Mouse (Mus musculus) lung, embryonic 15.5 days (tissue): ENCODE measurements around the gene Eps8. TPM values are rescaled to one million over a fixed set of nuclear protein-coding genes. Genes with fewer than 3 reads are reported as not detected.

ENCODE experiments used
- ATAC-seq: fragments of 200-750 bp; cut with Nextera tagmentation; 2 replicates; pipeline ENCODE4 v1.8.0; 2017; ENCODE audit warnings: moderate number of reproducible peaks, borderline replicate concordance; ENCODE audit not compliant: low FRiP score, low TSS enrichment; ENCODE audit errors: extremely low read depth
- H3K27ac ChIP-seq: fragments of 300-500 bp; sonication (generic); 2 replicates; pipeline ENCODE4 v1.5.1; 2015; ENCODE audit warnings: moderate library complexity, mild to moderate bottlenecking, inconsistent platforms
- H3K27me3 ChIP-seq: fragments of 300-500 bp; sonication (generic); 2 replicates; pipeline ENCODE4 v1.6.1; 2015; ENCODE audit warnings: inconsistent platforms
- H3K36me3 ChIP-seq: fragments of 300-500 bp; sonication (generic); 2 replicates; pipeline ENCODE4 v1.6.1; 2015; ENCODE audit warnings: inconsistent platforms
- H3K4me1 ChIP-seq: fragments of 300-500 bp; sonication (generic); 2 replicates; pipeline ENCODE4 v1.6.1; 2015; ENCODE audit warnings: inconsistent platforms
- H3K4me2 ChIP-seq: fragments of 300-500 bp; sonication (generic); 2 replicates; pipeline ENCODE4 v1.6.1; 2015; ENCODE audit warnings: inconsistent platforms, mild to moderate bottlenecking, moderate library complexity
- H3K4me3 ChIP-seq: fragments of 300-500 bp; sonication (generic); 2 replicates; pipeline ENCODE4 v1.5.1; 2015; ENCODE audit warnings: mild to moderate bottlenecking, inconsistent platforms
- H3K9ac ChIP-seq: fragments of 300-500 bp; sonication (generic); 2 replicates; pipeline ENCODE4 v1.6.1; 2015; ENCODE audit warnings: inconsistent platforms
- H3K9me3 ChIP-seq: fragments of 300-500 bp; sonication (generic); 2 replicates; pipeline ENCODE4 v1.6.1; 2016; ENCODE audit warnings: inconsistent platforms
- WGBS: fragments of 180-500 bp; shearing (Covaris S2); methylation state at CpG from one replicate; pipeline ENCODE4 v1.1.7; 2015; 5-methylcytosine and 5-hydroxymethylcytosine counted together
- polyA plus RNA-seq: library from polyadenylated mRNA; unstranded; fragments of >200 nt; fragmentation: Nextera tagmentation; extraction: Ambion mirVana; gene quantifications from 2 replicates; pipeline ENCODE4 v1.2.1, GENCODE M21; 2015

The Eps8 gene
- polyA plus RNA-seq, 1 experiment from 2014 or later: 26.0 TPM

DNA sequence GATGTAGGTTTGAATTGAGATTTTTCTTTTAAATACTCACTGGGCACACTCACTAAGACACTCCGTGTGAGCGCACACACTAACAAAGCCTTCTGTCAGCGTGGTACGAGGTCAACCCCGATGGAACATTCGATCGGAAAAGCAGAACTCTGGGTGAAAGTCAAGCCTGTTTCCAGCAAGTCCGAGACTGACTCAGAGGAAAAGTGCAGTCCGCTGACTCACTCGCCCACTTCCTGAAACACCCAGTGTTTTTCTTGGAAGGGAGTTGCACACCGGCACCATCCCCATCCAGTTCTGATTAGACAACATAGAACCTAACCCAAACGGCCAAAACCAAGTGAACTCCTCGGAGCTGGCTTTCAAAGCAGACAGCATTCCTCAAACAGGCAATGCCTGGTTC is 95.8 kb downstream of the Eps8 start:
- Histone ChIP-seq H3K4me2 (no peak overlapping the region), H3K9me3 (no peaks in the 10 kb centered on the region), H3K27me3 (no peaks in the 10 kb centered on the region), H3K36me3 (no peaks in the 10 kb centered on the region), H3K4me3 (no peak overlapping the region), H3K9ac (no peak overlapping the region), H3K27ac (no peak overlapping the region), H3K4me1 (peaks cover 16% of the 10 kb centered on the region)
- no peak for ATAC-seq
- WGBS: 64% methylated on average over 13 of the region's 13 CpGs

DNA sequence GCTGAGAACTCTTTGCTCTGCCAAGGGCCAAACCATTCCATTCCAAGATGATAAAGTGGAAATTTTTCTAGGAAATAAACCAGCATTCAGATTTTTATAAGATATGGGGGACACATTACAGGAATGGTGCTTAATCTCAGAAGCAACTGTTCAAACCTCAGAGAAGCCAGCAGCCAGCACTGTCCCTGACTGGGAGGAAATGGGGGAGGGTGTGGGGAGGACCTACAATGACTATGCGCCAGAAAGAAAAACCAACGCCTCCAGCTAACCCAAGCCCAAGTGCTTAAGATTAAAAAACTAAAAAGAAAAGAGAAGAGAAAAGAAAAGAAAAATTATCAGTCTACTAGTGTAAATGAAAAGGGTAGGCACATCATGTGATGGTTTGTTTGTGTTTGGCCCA is 97.0 kb downstream of the Eps8 start:
- no peak overlapping the region for H3K4me3 ChIP-seq
- WGBS: 45% methylated on average over 2 of the region's 2 CpGs
- no peaks in the 10 kb centered on the region for H3K27me3 ChIP-seq
- no peaks in the 10 kb centered on the region for H3K36me3 ChIP-seq
- H3K4me1 ChIP-seq: peaks cover 16% of the 10 kb centered on the region
- H3K4me2 ChIP-seq: no peak overlapping the region
- H3K9me3 ChIP-seq: no peaks in the 10 kb centered on the region
- no peak overlapping the region for H3K27ac ChIP-seq
- H3K9ac ChIP-seq: no peak overlapping the region
- no peak for ATAC-seq

DNA sequence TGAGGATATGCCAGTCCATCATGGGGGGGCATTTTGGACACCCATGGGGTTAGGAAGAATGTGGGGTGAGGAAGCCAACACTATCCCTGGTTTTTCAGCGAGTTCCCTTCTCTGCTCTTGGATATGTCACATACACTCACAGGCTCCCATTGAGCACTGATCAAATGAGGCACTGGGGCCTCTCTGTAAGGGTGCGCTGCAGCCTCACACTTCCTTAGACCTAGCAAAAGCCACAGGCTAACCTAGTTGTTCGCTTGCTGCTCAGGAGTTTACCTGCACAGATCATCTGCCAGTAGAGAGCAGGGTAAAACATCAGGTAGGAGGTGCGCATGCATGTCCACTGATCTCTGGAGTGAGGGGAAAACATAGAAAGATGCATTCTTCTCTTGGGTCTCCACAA is 97.5 kb downstream of the Eps8 start:
- H3K36me3 ChIP-seq: no peaks in the 10 kb centered on the region
- no peak overlapping the region for H3K9ac ChIP-seq
- no peak overlapping the region for H3K4me2 ChIP-seq
- WGBS: 87% methylated on average over 4 of the region's 4 CpGs
- no peak for ATAC-seq
- peaks cover 16% of the 10 kb centered on the region for H3K4me1 ChIP-seq
- H3K27me3 ChIP-seq: no peaks in the 10 kb centered on the region
- no peak overlapping the region for H3K4me3 ChIP-seq
- no peak overlapping the region for H3K27ac ChIP-seq
- H3K9me3 ChIP-seq: no peaks in the 10 kb centered on the region

DNA sequence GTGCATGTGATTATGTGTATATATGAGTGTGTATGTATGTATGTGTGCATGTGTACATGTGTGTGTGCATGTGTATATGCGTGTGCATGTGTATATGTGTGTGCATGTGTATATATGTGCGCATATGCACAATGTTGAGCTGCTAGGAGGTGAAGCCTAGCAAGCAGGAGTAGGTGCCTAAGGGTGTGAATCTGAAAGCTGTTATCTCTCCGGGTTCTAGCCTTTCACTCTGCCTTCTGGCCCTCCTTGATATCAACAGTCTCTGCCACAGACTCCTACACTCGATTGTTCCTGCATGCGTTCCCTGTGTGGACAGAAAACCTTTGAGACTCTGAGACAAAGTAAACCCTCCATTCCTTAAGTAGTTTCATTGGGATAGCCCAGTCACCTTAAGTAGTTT is 98.0 kb downstream of the Eps8 start:
- no peak for ATAC-seq
- H3K27me3 ChIP-seq: no peaks in the 10 kb centered on the region
- H3K9me3 ChIP-seq: no peaks in the 10 kb centered on the region
- H3K4me3 ChIP-seq: no peak overlapping the region
- H3K27ac ChIP-seq: no peak overlapping the region
- 83% methylated on average over 5 of the region's 5 CpGs for WGBS
- H3K9ac ChIP-seq: no peak overlapping the region
- no peaks in the 10 kb centered on the region for H3K36me3 ChIP-seq
- no peak overlapping the region for H3K4me2 ChIP-seq
- H3K4me1 ChIP-seq: peaks cover 16% of the 10 kb centered on the region

DNA sequence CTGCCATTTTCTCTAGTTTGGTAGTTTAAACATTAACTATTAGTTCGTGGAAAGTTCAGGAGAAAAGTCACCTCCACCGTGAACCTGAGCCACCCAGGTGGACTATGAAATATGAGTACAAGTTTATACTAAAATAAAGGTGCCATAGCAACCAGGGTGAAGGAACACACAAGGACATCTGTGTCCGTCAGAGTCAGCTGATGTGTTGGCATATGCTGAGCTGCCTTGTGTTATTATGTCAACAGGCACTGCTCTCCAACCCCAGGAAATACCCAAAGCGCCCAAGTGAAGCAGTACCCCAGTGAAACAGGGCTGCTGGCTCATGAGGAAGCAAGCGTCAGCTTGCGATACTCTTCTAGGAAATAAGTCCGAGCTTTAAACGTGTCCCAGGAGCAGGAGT is 104.5 kb downstream of the Eps8 start:
- H3K27ac ChIP-seq: no peak overlapping the region
- 44% methylated on average over 8 of the region's 8 CpGs for WGBS
- no peaks in the 10 kb centered on the region for H3K36me3 ChIP-seq

DNA sequence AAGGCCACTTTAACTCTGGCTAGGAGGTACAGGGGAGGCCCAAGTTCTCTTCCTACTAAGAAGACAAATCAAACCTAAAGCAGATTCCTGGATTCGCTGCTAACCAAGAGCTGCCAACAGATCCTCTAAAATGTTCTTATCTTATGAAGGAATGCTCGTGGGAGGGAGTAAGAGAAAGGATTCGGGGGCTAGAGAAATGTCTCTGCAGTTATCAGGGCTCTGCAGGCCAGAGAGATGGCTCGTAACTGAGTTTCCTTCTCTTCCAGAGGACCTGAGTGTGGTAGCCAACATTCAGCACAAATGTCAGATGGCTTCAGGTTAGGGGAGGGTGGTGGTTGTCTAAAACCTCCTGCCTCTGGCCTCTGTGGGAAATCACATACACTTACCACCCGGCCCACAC is 106.1 kb downstream of the Eps8 start:
- Histone ChIP-seq H3K36me3 (no peaks in the 10 kb centered on the region), H3K9ac (no peak overlapping the region), H3K27ac (no peak overlapping the region), H3K4me2 (no peak overlapping the region), H3K4me3 (no peak overlapping the region), H3K4me1 (peaks cover 9% of the 10 kb centered on the region; the same call in 1 of the 2 replicates), H3K9me3 (no peaks in the 10 kb centered on the region), H3K27me3 (no peaks in the 10 kb centered on the region)
- no peak for ATAC-seq
- WGBS: 45% methylated on average over 5 of the region's 5 CpGs

More for the DNA sequence above, 104.5 kb downstream of the Eps8 start:
- no peak for ATAC-seq
- no peak overlapping the region for H3K4me2 ChIP-seq
- no peaks in the 10 kb centered on the region for H3K27me3 ChIP-seq
- H3K9me3 ChIP-seq: no peaks in the 10 kb centered on the region
- no peak overlapping the region for H3K4me3 ChIP-seq
- peaks cover 11% of the 10 kb centered on the region for H3K4me1 ChIP-seq
- H3K9ac ChIP-seq: no peak overlapping the region

DNA sequence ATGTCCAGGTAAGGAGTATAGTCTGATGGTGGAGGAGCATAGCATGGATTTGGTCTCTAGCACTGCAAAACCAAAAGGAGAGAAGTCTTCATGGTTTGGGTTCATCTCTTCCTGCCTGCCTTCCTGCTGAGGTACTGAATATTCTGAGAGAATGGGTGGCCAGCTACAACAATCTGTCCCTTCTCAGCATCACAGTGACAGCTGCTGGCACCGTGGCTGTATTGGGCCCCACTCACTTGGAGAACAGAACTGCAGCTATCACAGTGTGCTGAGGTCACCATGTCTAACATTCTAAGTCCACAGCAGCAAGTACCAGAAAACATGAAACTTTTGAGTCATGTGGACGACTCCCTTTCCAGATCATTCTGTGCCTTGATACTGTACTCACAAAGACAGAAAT is 107.1 kb downstream of the Eps8 start:
- ATAC-seq: no peak
- H3K9me3 ChIP-seq: no peaks in the 10 kb centered on the region
- H3K27ac ChIP-seq: no peak overlapping the region
- H3K4me2 ChIP-seq: no peak overlapping the region
- H3K4me3 ChIP-seq: no peak overlapping the region
- H3K36me3 ChIP-seq: no peaks in the 10 kb centered on the region
- H3K9ac ChIP-seq: no peak overlapping the region
- 49% methylated on average over 2 of the region's 2 CpGs for WGBS
- H3K27me3 ChIP-seq: no peaks in the 10 kb centered on the region
- peaks cover 16% of the 10 kb centered on the region for H3K4me1 ChIP-seq

DNA sequence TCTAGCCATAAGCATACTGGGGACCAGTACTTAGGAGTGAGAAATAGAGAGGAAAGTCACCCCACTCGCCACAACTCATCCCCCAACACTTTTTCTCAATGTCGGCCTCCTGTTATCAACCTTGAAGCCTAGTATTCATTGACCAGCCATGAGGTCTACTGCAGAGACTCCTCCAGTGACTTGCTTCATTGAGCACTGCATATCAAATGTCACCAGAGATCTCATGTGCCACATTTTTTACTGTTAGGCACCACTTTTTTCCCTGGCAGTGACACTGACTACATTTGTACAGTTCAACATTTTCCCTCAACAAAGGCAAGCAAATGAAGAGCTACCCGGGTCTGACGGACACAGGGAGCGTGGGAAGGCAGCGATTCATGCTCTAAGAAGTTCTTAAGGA is 108.6 kb downstream of the Eps8 start:
- WGBS: 84% methylated on average over 6 of the region's 6 CpGs
- no peak overlapping the region for H3K27ac ChIP-seq
- no peak for ATAC-seq
- no peak overlapping the region for H3K4me3 ChIP-seq
- H3K27me3 ChIP-seq: no peaks in the 10 kb centered on the region
- H3K9me3 ChIP-seq: no peaks in the 10 kb centered on the region
- H3K36me3 ChIP-seq: no peaks in the 10 kb centered on the region
- H3K4me2 ChIP-seq: no peak overlapping the region
- H3K9ac ChIP-seq: no peak overlapping the region
- H3K4me1 ChIP-seq: peaks cover 31% of the 10 kb centered on the region

DNA sequence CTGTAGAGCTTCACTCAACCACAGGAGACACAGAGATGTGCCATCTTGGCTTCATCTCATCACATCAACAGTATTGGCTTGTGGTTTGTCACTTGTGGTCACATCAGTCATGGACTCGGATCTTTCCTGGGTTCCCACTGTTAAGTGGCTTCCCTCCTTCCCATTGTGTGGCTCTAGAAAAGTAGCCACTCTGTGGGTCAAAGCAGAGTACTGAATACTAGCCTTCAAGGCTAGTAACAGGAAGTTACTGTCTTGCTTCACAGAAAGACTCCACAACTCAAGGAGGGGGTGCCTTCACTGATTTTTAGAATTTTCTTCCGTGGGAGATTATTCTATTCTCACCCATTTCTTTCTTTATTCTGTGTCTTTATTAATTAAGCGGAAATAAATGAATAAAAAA is 109.3 kb downstream of the Eps8 start:
- H3K27ac ChIP-seq: no peak overlapping the region
- WGBS: 89% methylated on average over 3 of the region's 3 CpGs
- no peak overlapping the region for H3K4me2 ChIP-seq
- H3K9ac ChIP-seq: no peak overlapping the region
- H3K4me3 ChIP-seq: no peak overlapping the region
- H3K9me3 ChIP-seq: no peaks in the 10 kb centered on the region
- no peaks in the 10 kb centered on the region for H3K27me3 ChIP-seq
- H3K4me1 ChIP-seq: peaks cover 34% of the 10 kb centered on the region
- ATAC-seq: no peak
- no peaks in the 10 kb centered on the region for H3K36me3 ChIP-seq

DNA sequence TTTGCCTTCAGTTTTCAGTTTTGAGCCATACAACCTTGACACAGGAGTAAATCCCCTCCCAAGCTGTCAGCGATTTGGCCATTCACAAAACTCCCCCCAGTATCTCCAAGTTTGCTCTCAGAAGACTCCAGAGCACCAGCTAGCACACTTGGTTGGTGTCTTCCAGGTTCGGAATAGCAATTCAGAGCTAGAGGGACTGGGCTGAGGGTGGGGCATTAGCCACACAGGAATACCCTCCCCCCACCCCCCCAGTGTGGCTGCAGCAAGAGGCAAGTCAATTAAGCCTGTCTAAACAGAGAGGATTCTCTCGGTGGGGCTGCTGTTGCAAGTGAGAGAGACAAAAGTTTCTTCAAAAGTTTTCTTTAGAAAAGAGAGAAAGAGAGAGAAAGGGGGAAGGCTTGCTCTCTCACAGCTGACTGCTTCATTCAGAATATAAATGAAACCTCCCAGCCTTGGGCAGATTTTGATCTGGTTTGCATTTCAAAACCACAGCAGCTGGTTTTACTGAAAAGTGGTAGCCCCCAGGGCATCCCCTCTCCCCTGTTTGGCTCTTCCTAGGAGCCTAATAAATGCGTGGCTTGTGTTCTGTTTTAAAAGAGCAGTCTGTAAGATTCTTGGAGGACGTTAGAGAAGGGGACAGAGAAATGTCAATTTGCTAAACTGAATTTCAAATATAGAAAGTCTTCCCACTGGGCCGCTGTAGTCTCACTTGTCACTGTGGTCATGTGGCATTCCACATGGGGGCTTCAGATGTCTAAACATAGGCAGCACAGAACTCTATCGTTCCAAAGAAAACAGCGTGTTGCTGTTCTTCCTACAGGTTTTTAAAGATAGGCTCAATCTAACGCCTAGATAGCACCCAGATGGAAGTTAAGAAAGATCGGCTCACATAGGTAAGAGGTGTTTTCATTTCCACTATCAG is 112.2 kb downstream of the Eps8 start:
- no peak for ATAC-seq
- Histone ChIP-seq H3K9ac (no peak overlapping the region), H3K4me2 (no peak overlapping the region), H3K4me3 (no peak overlapping the region), H3K9me3 (no peaks in the 10 kb centered on the region), H3K4me1 (peaks cover 37% of the 10 kb centered on the region), H3K36me3 (no peaks in the 10 kb centered on the region), H3K27ac (no peak overlapping the region), H3K27me3 (no peaks in the 10 kb centered on the region)
- WGBS: 18% methylated on average over 10 of the region's 10 CpGs

DNA sequence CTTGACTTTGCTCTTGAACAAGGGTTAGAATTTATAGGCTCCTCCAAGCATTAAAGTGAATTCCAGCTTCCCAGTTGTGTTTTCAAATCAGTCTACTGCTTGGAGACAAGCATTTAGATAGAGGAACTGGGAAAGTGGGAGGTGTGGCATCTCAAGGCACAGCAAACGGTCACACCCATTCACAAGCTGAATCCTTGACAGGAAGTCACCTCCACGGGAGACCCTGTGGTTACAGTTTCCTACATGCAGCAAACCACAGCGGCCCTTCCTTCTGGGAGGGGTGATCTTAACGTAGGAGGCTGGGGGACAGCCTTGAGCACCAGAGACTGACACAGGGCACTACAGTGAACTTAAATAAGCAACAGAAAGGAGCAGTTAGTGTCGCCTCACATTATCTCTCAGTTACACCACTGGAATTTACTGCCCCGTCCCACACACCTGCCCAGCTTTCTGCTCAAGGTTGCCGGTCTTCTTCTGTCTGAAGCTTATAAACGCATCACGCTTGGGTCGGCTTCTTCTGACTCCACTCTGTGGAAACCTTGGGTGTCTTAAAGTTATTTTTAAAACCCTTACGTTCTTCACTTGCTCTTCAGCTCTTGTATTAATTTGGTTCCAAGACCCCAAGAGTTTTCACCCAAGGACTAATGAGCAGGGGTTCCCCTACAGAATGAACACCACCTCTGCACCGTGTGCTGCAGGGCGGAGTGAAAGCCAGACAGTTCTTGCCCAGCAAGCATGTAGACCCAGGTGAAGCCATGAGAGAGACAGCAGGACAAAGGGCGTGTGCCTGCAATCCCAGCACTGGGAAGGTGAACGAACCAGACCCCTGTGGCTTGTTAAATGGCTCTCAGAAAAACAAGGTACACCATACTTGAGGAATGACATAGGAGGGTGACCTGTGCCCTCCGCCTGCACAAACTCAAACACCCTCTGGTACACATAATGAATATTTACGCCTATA is 113.2 kb downstream of the Eps8 start:
- Histone ChIP-seq H3K4me1 (peaks cover 37% of the 10 kb centered on the region), H3K27me3 (no peaks in the 10 kb centered on the region), H3K9me3 (no peaks in the 10 kb centered on the region), H3K4me3 (no peak overlapping the region), H3K27ac (peak overlapping the region; percentile 12), H3K9ac (no peak overlapping the region), H3K4me2 (peak overlapping the region; percentile 33), H3K36me3 (no peaks in the 10 kb centered on the region)
- no peak for ATAC-seq
- WGBS: 41% methylated on average over 17 of the region's 17 CpGs

DNA sequence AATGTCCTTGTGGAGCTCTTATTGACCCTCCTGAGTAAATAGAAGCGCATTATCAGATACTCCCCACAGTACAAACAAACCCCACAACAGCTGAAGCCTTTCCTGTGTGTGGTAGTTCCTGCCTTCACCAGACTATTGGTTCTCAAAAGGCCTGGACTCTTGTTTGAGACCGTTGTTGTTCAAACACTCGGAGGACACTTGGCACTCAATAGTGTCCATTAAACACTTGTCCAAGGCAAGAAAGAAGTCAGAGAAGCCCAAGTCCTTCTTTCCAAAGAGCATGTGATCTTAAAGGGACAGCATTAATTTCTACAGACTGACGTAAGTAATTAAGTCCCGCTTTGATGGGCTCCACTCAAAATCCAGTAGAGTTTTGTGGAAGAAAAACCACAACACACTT is 113.9 kb downstream of the Eps8 start:
- Histone ChIP-seq H3K36me3 (no peaks in the 10 kb centered on the region), H3K27ac (peak overlapping the region; percentile 12; the same call in 1 of the 2 replicates), H3K4me2 (peak overlapping the region; percentile 33; the same call in 1 of the 2 replicates), H3K4me3 (no peak overlapping the region), H3K9ac (no peak overlapping the region), H3K27me3 (no peaks in the 10 kb centered on the region), H3K4me1 (peaks cover 37% of the 10 kb centered on the region), H3K9me3 (no peaks in the 10 kb centered on the region)
- 54% methylated on average over 5 of the region's 5 CpGs for WGBS
- peak; percentile 73; the same call in 1 of the 2 replicates for ATAC-seq
